ENCODE assay signal across 13 mouse cellular contexts in the genomic region with DNA sequence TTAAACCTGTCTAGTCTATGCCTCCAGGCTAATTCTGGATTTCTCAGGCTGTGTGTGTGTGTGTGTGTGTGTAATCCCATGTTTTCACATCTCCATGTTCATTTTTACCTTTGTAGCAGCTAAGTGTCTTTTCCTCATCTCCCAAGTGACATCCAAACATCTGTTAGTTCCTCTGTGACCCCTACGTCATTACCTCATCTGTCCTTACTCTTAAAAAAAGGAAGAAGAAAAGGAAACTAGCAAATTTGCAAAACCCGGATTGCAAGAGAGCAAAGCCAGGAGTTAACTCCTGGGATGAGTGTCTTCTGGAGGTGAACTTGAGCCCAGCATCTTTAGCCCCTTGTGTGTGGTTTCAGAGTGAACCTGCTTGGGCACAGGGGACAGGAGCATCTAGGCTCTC. TPM values are rescaled to one million over a fixed set of nuclear protein-coding genes. Genes with fewer than 3 reads are reported as not detected.
"Had no signal": no experiment of that assay in that cellular context is flagged by ENCODE, and none has a peak within 500 bp of the region (broad histone marks: within the 10 kb centered on the region; RNA-seq: fewer than 3 reads in every experiment).

No protein-coding gene starts in this region.

- H3K4me3 ChIP-seq: left cerebral cortex, adult 2 months; limb, embryonic 15.5 days; megakaryocyte, embryonic 14.5 days; midbrain, embryonic 15.5 days; neural tube, embryonic 15.5 days had no signal

- H3K4me2 ChIP-seq: limb, embryonic 15.5 days; midbrain, embryonic 11.5 days; midbrain, embryonic 15.5 days; neural tube, embryonic 15.5 days had no signal

- DNase-seq: kidney, postnatal 10 days; lung, adult 18-20 months; right cerebral cortex, adult 18-20 months; right cerebral cortex, postnatal 25 days; thymus, postnatal 36 days had no signal

- H3K27ac ChIP-seq: left cerebral cortex, adult 2 months; limb, embryonic 15.5 days; liver, embryonic 14.5 days; midbrain, embryonic 15.5 days had no signal

- ATAC-seq: midbrain, embryonic 15.5 days had no signal

- H3K27me3 ChIP-seq: limb, embryonic 15.5 days; megakaryocyte, embryonic 14.5 days; midbrain, embryonic 15.5 days; neural tube, embryonic 15.5 days had no signal

- H3K9ac ChIP-seq: limb, embryonic 15.5 days; liver, embryonic 14.5 days; midbrain, embryonic 15.5 days; neural tube, embryonic 15.5 days had no signal

- H3K9me3 ChIP-seq: limb, embryonic 15.5 days; megakaryocyte, embryonic 14.5 days; midbrain, embryonic 15.5 days; neural tube, embryonic 15.5 days had no signal

RNA-seq across cellular contexts. Expression of a gene that starts 10.0 kb away (rescaled TPM):
- total RNA-seq: monocyte, adult 5-6 weeks had no signal
